Mouse (Mus musculus) erythroblast, embryonic 14.5 days (primary cell): ENCODE results near the gene Apon. TPM values are rescaled to one million over a fixed set of nuclear protein-coding genes. Genes with fewer than 3 reads are reported as not detected.
"Not testable (repeated sequence)": the region's sequence is repeated elsewhere in the genome, so short reads cannot be mapped to it uniquely, and the experiment has no call there.

Experiments
- H3K27me3 ChIP-seq: 2 replicates; pipeline ENCODE4 v1.6.1; 2012; ENCODE audit warnings: inconsistent platforms; ENCODE audit not compliant: control insufficient read depth
- H3K36me3 ChIP-seq: 2 replicates; pipeline ENCODE4 v1.6.1; 2012; ENCODE audit warnings: mild to moderate bottlenecking, inconsistent platforms; ENCODE audit not compliant: control insufficient read depth
- H3K4me1 ChIP-seq: 2 replicates; pipeline ENCODE4 v1.6.1; 2012; ENCODE audit warnings: inconsistent platforms; ENCODE audit not compliant: control insufficient read depth
- H3K4me3 ChIP-seq: replicated peaks from 2 replicates; pipeline ENCODE3; 2012; ENCODE audit warnings: moderate library complexity, mild to moderate bottlenecking, inconsistent platforms
- H3K9me3 ChIP-seq: 2 replicates; pipeline ENCODE4 v1.6.1; 2012; ENCODE audit warnings: low read length, inconsistent platforms, mixed read lengths; ENCODE audit not compliant: control insufficient read depth
- GATA1 ChIP-seq: IDR thresholded peaks from 2 replicates; pipeline ENCODE4 v1.6.1; 2012; ENCODE audit warnings: low read length, inconsistent platforms, mixed read lengths
- TAL1 ChIP-seq: IDR thresholded peaks from 3 replicates; pipeline ENCODE4 v1.6.1; 2012; ENCODE audit warnings: low read length, inconsistent platforms, mixed read lengths
- polyA plus RNA-seq: library from polyadenylated mRNA; stranded (reverse); fragments of >175 nt; gene quantifications from 2 replicates; pipeline ENCODE4 v1.2.3, GENCODE M21; 2012

Gene Apon
- polyA plus RNA-seq, 1 experiment: 0.04 TPM

DNA sequence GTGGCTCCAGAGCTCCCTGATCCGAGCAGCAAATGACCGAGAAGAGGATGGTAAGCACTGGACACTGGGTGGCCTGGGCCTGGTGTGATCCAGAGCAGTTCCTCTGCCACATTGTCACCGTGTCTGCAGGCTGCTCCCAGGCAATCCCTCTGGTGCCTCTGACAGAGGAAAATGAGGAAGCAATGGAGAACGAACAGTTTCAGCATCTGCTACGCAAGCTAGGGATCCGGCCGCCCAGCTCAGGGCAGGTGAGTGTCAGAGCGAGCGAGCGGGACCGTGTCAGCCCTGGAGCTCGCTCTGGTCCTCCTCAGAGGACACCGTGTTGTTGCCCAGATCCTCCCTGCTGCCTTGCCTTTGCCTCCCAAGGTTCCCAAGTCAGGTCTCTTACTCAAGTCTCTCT lies 3.3 kb upstream of the Apon start:
- H3K4me3 ChIP-seq: no peak overlapping the region
- H3K27me3 ChIP-seq: no peaks in the 10 kb centered on the region
- no peaks in the 10 kb centered on the region for H3K4me1 ChIP-seq
- TF ChIP-seq GATA1 (no peak), TAL1 (no peak)
- no peaks in the 10 kb centered on the region for H3K9me3 ChIP-seq
- H3K36me3 ChIP-seq: peaks cover 79% of the 10 kb centered on the region

DNA sequence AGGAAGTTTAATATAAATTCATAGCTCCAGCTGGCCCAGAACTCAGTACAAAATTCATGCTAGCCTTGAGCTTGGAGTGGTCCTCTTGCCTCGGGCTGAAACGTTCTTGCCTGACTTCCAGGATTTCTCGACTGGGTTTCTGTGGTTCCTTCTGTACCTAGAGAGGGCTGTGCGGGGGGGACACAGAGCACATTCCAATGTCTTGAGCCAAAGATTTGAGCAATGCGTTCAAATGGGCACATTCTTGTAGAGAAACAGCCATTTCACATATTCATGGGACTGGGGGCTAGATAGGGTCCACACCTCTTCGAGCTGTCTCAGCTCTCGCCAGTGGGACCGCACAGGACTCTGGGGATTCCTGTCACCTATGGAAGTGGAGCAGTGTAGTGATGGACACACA lies 2.0 kb downstream of the Apon start:
- no peak for TF ChIP-seq TAL1
- no peak for TF ChIP-seq GATA1
- no peaks in the 10 kb centered on the region for H3K9me3 ChIP-seq

DNA sequence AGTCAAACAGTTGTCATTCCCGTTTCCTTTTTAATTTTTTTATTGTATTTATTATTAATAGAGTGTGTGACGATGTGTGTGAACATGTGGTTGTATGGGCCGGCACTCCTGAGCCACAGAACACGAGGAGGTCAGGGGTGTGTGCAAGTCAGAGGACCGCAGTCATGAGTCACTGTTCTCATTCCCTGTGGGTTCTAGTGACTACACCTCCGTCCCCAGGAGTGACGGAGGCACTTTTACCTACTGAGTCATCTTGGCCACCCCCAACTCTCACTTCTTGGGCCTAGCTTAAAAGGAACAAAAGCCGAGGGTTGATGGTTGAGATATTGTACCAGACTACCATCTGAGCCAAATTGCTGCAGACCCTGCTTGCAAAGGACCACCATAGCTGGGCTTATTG lies 2.4 kb downstream of the Apon start:
- no peaks in the 10 kb centered on the region for H3K27me3 ChIP-seq
- peaks cover 21% of the 10 kb centered on the region for H3K36me3 ChIP-seq
- H3K4me1 ChIP-seq: no peaks in the 10 kb centered on the region; the same call in 1 of the 2 replicates
- no peak overlapping the region for H3K4me3 ChIP-seq
- H3K9me3 ChIP-seq: no peaks in the 10 kb centered on the region
- TF ChIP-seq GATA1 (no peak), TAL1 (no peak)

More for the DNA sequence above, 2.0 kb downstream of the Apon start:
- Histone ChIP-seq H3K36me3 (peaks cover 25% of the 10 kb centered on the region), H3K27me3 (no peaks in the 10 kb centered on the region), H3K4me1 (no peaks in the 10 kb centered on the region; the same call in 1 of the 2 replicates), H3K4me3 (no peak overlapping the region)

DNA sequence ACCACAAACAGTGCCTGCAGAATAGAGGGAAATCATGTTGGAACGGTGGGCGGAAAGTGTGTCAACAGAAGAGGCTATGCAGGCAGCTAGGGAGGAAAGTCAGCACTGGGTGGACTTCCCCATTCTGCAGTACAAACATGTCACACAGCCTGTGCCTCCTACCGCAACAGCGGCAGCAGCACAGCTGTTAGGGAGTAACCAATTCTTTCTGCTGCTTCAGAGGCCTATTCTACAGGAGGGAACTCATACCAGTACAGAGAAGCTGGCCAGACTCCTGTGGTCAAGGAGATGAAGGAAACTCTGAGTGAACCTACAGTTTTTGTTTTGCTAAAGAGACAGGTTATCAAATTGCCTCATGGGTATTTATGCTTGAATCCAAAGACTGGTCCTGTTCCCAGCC lies 5.1 kb downstream of the Apon start:
- no peaks in the 10 kb centered on the region for H3K9me3 ChIP-seq
- H3K27me3 ChIP-seq: no peaks in the 10 kb centered on the region
- TF ChIP-seq TAL1 (no peak), GATA1 (no peak)
- H3K4me3 ChIP-seq: no peak overlapping the region
- no peaks in the 10 kb centered on the region; the same call in 1 of the 2 replicates for H3K4me1 ChIP-seq
- H3K36me3 ChIP-seq: no peaks in the 10 kb centered on the region; the same call in 1 of the 2 replicates

DNA sequence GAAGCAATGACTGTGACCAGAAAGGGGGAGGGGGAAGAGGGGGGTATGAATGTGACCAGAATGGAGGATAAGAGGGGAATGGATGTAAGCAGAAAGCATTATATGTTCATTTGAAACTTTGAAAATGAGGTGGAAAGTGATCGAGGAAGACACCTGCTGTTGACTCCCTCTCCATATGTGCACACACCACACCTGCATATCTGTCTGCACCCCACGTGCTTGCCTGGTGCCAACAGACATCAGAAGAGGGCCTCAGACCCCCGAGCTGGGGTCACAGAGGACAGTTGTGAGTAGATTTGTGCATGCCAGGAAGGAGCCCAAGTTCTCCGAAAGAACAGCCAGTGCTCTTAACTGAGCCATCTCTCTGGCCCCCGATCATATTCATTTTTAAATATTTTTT lies 6.0 kb downstream of the Apon start:
- H3K4me3 ChIP-seq: no peak overlapping the region
- no peaks in the 10 kb centered on the region for H3K9me3 ChIP-seq
- H3K4me1 ChIP-seq: no peaks in the 10 kb centered on the region; the same call in 1 of the 2 replicates
- H3K36me3 ChIP-seq: no peaks in the 10 kb centered on the region
- TF ChIP-seq GATA1 (no peak), TAL1 (no peak)
- no peaks in the 10 kb centered on the region for H3K27me3 ChIP-seq

DNA sequence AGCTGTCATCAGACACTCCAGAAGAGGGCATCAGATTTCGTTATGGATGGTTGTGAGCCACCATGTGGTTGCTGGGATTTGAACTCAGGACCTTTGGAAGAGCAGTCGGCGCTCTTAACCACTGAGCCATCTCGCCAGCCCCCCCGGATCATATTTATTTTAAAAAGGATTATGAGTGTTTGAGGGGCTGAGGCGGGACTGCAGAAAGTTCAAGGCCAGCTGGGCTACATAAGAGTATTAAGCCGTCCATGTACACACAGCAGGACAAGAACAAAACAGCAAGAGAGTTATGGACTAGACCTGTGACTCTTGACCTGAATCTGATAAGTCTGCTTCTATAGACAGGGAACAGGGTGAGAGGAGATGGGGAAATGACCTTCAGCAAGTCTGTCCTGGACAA lies 6.5 kb downstream of the Apon start:
- not testable (repeated sequence) for H3K9me3 ChIP-seq, H3K4me1 ChIP-seq, H3K36me3 ChIP-seq, H3K27me3 ChIP-seq, H3K4me3 ChIP-seq

DNA sequence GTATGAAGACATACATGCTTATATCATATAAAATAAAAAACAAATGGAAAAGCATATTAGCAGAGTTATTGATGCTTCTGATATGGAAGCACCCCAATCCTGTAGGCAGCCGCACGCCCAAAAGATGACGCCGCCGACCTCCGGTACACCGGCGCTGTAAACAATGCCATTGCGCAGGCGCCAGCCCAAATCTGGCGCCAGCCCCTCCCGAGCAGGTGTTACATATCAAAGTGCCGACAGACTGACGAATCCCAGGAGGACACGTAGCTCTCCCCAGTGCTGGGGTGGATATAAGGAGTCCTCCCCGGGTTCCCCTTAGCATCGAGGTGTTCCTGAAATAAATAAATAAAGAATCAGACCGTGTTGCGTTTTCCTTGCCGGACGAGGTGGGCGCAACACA lies 8.4 kb downstream of the Apon start:
- Histone ChIP-seq H3K27me3 (no peaks in the 10 kb centered on the region), H3K4me3 (no peak overlapping the region), H3K36me3 (no peaks in the 10 kb centered on the region), H3K9me3 (no peaks in the 10 kb centered on the region), H3K4me1 (no peaks in the 10 kb centered on the region; the same call in 1 of the 2 replicates)
- TF ChIP-seq GATA1 (no peak), TAL1 (no peak)

DNA sequence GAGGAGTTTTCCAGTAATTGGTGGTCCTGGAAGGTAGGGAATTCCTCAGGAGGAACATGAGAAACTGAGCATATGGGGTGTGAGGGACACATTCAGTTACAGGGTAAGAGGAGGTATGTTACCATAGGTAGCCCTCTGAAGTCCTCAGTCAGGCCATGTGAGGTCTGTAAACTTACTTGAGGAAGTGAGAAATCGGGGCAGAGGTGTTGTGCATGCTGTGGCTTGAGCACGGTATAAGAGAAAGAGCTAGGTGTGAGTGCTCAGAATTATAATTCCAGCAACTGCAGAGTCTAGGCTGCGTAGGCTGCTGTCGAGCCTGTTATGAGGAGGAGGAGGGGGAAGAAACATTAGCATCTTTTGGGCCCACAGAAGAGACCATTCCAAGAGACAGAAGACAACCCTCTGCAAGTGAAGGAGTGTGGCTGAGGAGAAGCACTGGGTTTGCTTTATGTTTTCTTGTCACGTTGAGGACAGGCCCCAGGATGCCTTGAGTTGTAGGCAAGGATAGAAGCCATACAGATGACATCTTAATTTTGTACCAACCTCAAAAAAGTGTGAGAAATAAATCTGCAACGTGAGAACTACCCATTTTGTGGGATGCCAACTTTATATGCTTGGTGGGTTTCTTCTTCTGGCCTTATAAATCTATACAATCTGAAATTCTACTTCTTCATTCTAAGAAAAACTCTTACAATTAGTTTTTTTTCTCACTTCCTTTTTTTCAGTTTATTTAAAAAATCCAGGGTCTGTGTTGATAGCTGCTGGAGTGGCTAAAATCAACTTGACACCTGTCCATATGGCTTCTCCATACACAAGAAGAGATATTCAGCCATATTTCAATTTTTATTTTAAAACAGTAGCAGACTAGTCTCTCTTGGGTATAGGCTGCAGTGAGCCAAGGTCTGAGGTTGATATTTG lies 9.8 kb downstream of the Apon start:
- Histone ChIP-seq H3K4me1 (peaks cover under 1% of the 10 kb centered on the region; the same call in 1 of the 2 replicates), H3K36me3 (no peaks in the 10 kb centered on the region), H3K4me3 (no peak overlapping the region), H3K27me3 (no peaks in the 10 kb centered on the region), H3K9me3 (no peaks in the 10 kb centered on the region)
- TF ChIP-seq GATA1 (no peak), TAL1 (peak; percentile 3; the same call in 1 of the 3 replicates)

DNA sequence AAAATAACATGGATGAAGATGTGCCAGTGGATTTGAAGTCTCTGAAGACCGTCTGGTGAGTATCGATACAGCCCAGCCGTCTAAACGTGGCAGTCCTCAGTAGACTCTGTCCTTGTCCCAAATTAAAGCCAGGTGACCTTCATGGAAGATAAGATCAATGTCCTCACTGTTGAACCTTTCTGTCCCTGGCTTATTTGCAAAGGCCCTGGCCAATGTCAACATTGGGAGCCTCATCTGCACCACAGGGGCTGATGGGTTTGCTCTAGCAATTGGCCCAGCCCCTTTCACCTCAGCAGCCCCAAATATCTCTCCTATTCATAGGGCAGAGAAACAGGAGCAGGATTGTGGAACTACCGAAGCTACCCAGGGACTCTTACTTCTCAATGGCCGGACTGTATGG lies 14.5 kb downstream of the Apon start, which contains the start of gene Apof:
Gene Apof (plus strand): TSS at position 301 of the 400 bp plus-strand sequence.
- Histone ChIP-seq H3K27me3 (no peaks in the 10 kb centered on the region), H3K4me3 (peak within 1 kb of the TSS; percentile 86), H3K4me1 (peaks cover 29% of the 10 kb centered on the region), H3K36me3 (peaks cover 2% of the 10 kb centered on the region; the same call in 1 of the 2 replicates), H3K9me3 (no peaks in the 10 kb centered on the region)
- TF ChIP-seq GATA1 (no peak), TAL1 (no peak)
